Mouse (Mus musculus) testis, adult 2 months (tissue): ENCODE measurements at regions not wholly inside any gene's neighbourhood (a gene's known extent, or its start where the extent isn't known, plus 50 kb on each side); places are given as distances from the start of the nearest gene placed in this dataset.

Experiments used
- CTCF ChIP-seq: fragments of 200-500 bp; IDR thresholded peaks from 2 replicates; pipeline ENCODE4 v1.5.1; 2012; ENCODE audit warnings: low read depth, mild to moderate bottlenecking, inconsistent platforms, low read length, moderate library complexity; ENCODE audit not compliant: control insufficient read depth, insufficient read depth, insufficient replicate concordance
- POLR2A ChIP-seq: fragments of 200-500 bp; IDR thresholded peaks from 2 replicates; pipeline ENCODE4 v1.6.1; 2012; ENCODE audit warnings: low read depth, mild to moderate bottlenecking, inconsistent platforms, low read length, moderate library complexity; ENCODE audit not compliant: control insufficient read depth

- TF ChIP-seq POLR2A: no peak
- no peak for TF ChIP-seq CTCF
Observed at GRCm38 (mm10) chr3:35027898-35028297, 377.7 kb downstream of the Sox2 start.
